Mouse (Mus musculus) CH12.LX (cell line): ENCODE results near the gene Gtf2h1. TPM values are rescaled to one million over a fixed set of nuclear protein-coding genes. Genes with fewer than 3 reads are reported as not detected.

ENCODE experiments used
- DNase-seq: peaks from one replicate; pipeline ENCODE4 v3.0.0-alpha.2; 2013; ENCODE audit errors: extremely low read depth
- H3K27ac ChIP-seq: 2 replicates; pipeline ENCODE4 v1.5.1; 2012; ENCODE audit warnings: low read depth, mild to moderate bottlenecking, control low read depth, moderate library complexity; ENCODE audit not compliant: insufficient read depth
- H3K27me3 ChIP-seq: replicated peaks from 2 replicates; pipeline ENCODE3; 2012; ENCODE audit warnings: inconsistent platforms
- H3K36me3 ChIP-seq, 2 experiments: replicated peaks in 1 of 2; 2 replicates each; pipeline versions ENCODE3 to v1.6.1; 2012; ENCODE audit warnings: inconsistent platforms in 1 of 2, low read length in 1 of 2, mild to moderate bottlenecking in 1 of 2, mixed read lengths in 1 of 2, moderate library complexity in 1 of 2; ENCODE audit not compliant: control insufficient read depth in 1 of 2, insufficient read depth in 1 of 2
- H3K4me1 ChIP-seq, 2 experiments: 2 replicates each; pipeline ENCODE4 v1.6.1; 2012; ENCODE audit warnings: inconsistent platforms in 1 of 2, moderate library complexity in 1 of 2; ENCODE audit not compliant: insufficient read depth in 2 of 2, control insufficient read depth in 1 of 2
- H3K4me2 ChIP-seq: 2 replicates; pipeline ENCODE4 v1.6.1; 2012; ENCODE audit warnings: low read depth, mild to moderate bottlenecking, control low read depth; ENCODE audit not compliant: poor library complexity, insufficient read depth, severe bottlenecking
- H3K4me3 ChIP-seq, 3 experiments: fragments of 150-350 bp in 1 of 3; sonication (generic) in 1 of 3; replicated peaks in 1 of 3; 2 replicates each; pipeline versions ENCODE3 to v1.5.1; 2011 to 2012; ENCODE audit warnings: low read depth in 2 of 3, low read length in 2 of 3, mild to moderate bottlenecking in 2 of 3, moderate library complexity in 2 of 3, control low read depth in 1 of 3, improper control_type of control experiment in 1 of 3, inconsistent platforms in 1 of 3, mixed read lengths in 1 of 3; ENCODE audit not compliant: poor library complexity in 1 of 3
- H3K79me2 ChIP-seq: replicated peaks from 2 replicates; pipeline ENCODE4 v1.6.1; 2012; ENCODE audit warnings: mild to moderate bottlenecking, moderate library complexity; ENCODE audit not compliant: control insufficient read depth, poor library complexity, insufficient read depth, severe bottlenecking; ENCODE audit errors: extremely low read depth
- H3K9ac ChIP-seq: 2 replicates; pipeline ENCODE4 v1.6.1; 2012; ENCODE audit warnings: low read depth, mild to moderate bottlenecking, control low read depth, moderate library complexity; ENCODE audit not compliant: insufficient read depth
- H3K9me3 ChIP-seq: replicated peaks from 2 replicates; pipeline ENCODE3; 2012; ENCODE audit warnings: low read length, inconsistent platforms, mixed read lengths
- BHLHE40 ChIP-seq: IDR thresholded peaks from 2 replicates; pipeline ENCODE4 v1.6.1; 2011; ENCODE audit warnings: mild to moderate bottlenecking, low read depth, low read length, improper control_type of control experiment
- CHD2 ChIP-seq: IDR thresholded peaks from 2 replicates; pipeline ENCODE4 v1.6.1; 2011; ENCODE audit warnings: low read length, improper control_type of control experiment
- CTCF ChIP-seq, 2 experiments: IDR thresholded peaks in 1 of 2; conservative IDR thresholded peaks in 1 of 2; 2 replicates each; pipeline ENCODE4 v1.5.1; 2011 to 2012; ENCODE audit warnings: low read depth in 2 of 2, low read length in 2 of 2, improper control_type of control experiment in 1 of 2, inconsistent platforms in 1 of 2, mild to moderate bottlenecking in 1 of 2, moderate library complexity in 1 of 2
- ELF1 ChIP-seq: IDR thresholded peaks from 2 replicates; pipeline ENCODE4 v1.6.1; 2014; ENCODE audit warnings: low read depth, mild to moderate bottlenecking, inconsistent platforms, low read length, improper control_type of control experiment
- EP300 ChIP-seq: IDR thresholded peaks from 2 replicates; pipeline ENCODE4 v1.6.1; 2011; ENCODE audit warnings: low read length, improper control_type of control experiment
- GABPA ChIP-seq: IDR thresholded peaks from 2 replicates; pipeline ENCODE4 v1.6.1; 2012; ENCODE audit warnings: low read depth, low read length, improper control_type of control experiment, inconsistent platforms; ENCODE audit not compliant: insufficient replicate concordance
- JUN ChIP-seq: IDR thresholded peaks from 2 replicates; pipeline ENCODE4 v1.6.1; 2011; ENCODE audit warnings: low read depth, mild to moderate bottlenecking, low read length, improper control_type of control experiment, moderate library complexity; ENCODE audit not compliant: insufficient read depth
- JUND ChIP-seq: conservative IDR thresholded peaks from 2 replicates; pipeline ENCODE4 v1.6.1; 2011; ENCODE audit warnings: low read depth, low read length, improper control_type of control experiment
- KAT2A ChIP-seq: IDR thresholded peaks from 2 replicates; pipeline ENCODE4 v1.6.1; 2012; ENCODE audit warnings: low read length, improper control_type of control experiment, inconsistent platforms; ENCODE audit not compliant: insufficient replicate concordance
- MAFK ChIP-seq: IDR thresholded peaks from 2 replicates; pipeline ENCODE4 v1.6.1; 2011; ENCODE audit warnings: low read length, improper control_type of control experiment; ENCODE audit not compliant: insufficient replicate concordance
- MAX ChIP-seq: IDR thresholded peaks from 2 replicates; pipeline ENCODE4 v1.6.1; 2011; ENCODE audit warnings: low read length, improper control_type of control experiment
- MAZ ChIP-seq: IDR thresholded peaks from 2 replicates; pipeline ENCODE4 v1.6.1; 2012; ENCODE audit warnings: low read depth, mild to moderate bottlenecking, inconsistent platforms, low read length, improper control_type of control experiment, moderate library complexity
- MEF2A ChIP-seq: IDR thresholded peaks from 2 replicates; pipeline ENCODE4 v1.6.1; 2014; ENCODE audit warnings: low read depth, mild to moderate bottlenecking, inconsistent platforms, low read length, improper control_type of control experiment, borderline replicate concordance
- MXI1 ChIP-seq: IDR thresholded peaks from 2 replicates; pipeline ENCODE4 v1.6.1; 2011; ENCODE audit warnings: mild to moderate bottlenecking, low read depth, low read length, improper control_type of control experiment
- MYC ChIP-seq: IDR thresholded peaks from 2 replicates; pipeline ENCODE4 v1.6.1; 2011; ENCODE audit warnings: low read depth, mild to moderate bottlenecking, improper control_type of control experiment, low read length
- NELFE ChIP-seq: IDR thresholded peaks from 2 replicates; pipeline ENCODE4 v1.6.1; 2011; ENCODE audit warnings: low read depth, low read length, improper control_type of control experiment
- NRF1 ChIP-seq: IDR thresholded peaks from 2 replicates; pipeline ENCODE4 v1.6.1; 2014; ENCODE audit warnings: low read depth, mild to moderate bottlenecking, inconsistent platforms, low read length, improper control_type of control experiment, moderate library complexity
- POLR2A ChIP-seq: IDR thresholded peaks from 2 replicates; pipeline ENCODE4 v1.6.1; 2011; ENCODE audit warnings: low read depth, mild to moderate bottlenecking, improper control_type of control experiment, low read length
- SMC3 ChIP-seq: IDR thresholded peaks from 2 replicates; pipeline ENCODE4 v1.6.1; 2011; ENCODE audit warnings: low read depth, low read length, improper control_type of control experiment
- TCF12 ChIP-seq: IDR thresholded peaks from 2 replicates; pipeline ENCODE4 v1.6.1; 2014; ENCODE audit warnings: low read depth, mild to moderate bottlenecking, inconsistent platforms, low read length, improper control_type of control experiment
- UBTF ChIP-seq: IDR thresholded peaks from 2 replicates; pipeline ENCODE4 v1.6.1; 2012; ENCODE audit warnings: low read depth, mild to moderate bottlenecking, inconsistent platforms, low read length, improper control_type of control experiment, moderate library complexity
- USF2 ChIP-seq: conservative IDR thresholded peaks from 2 replicates; pipeline ENCODE4 v1.6.1; 2011; ENCODE audit warnings: low read depth, low read length, improper control_type of control experiment
- ZC3H11A ChIP-seq: IDR thresholded peaks from 2 replicates; pipeline ENCODE4 v1.6.1; 2012; ENCODE audit warnings: low read depth, mild to moderate bottlenecking, inconsistent platforms, low read length, improper control_type of control experiment
- dilution Hi-C: fragments of 300-500 bp; cut with MboI; formaldehyde crosslinking; loops from 2 replicates; pipeline ENCODE4 v1.14.3; 2020; ENCODE audit warnings: low sequenced_read_pairs; ENCODE audit not compliant: extremely low pct_unique_long_range_greater_than_20kb, extremely low pct_ligation_motif_present
- in situ Hi-C: fragments of 300-500 bp; cut with MboI; formaldehyde crosslinking; loops from 3 replicates; pipeline ENCODE4 v1.14.3; 2019; ENCODE audit warnings: low sequenced_read_pairs, low pct_ligation_motif_present, low pct_unique_long_range_greater_than_20kb, mixed read lengths
- polyA plus RNA-seq: library from polyadenylated mRNA; unstranded; fragments of >175 nt; gene quantifications from 2 replicates; pipeline ENCODE4 v1.2.1, GENCODE M21; 2012; ENCODE audit warnings: low read depth; ENCODE audit not compliant: insufficient read length
- total RNA-seq, 2 experiments: library from RNA; depleted of rRNA; stranded (reverse); fragments of 300-350 nt in 1 of 2; fragments of >200 nt in 1 of 2; gene quantifications; 2 replicates each; pipeline ENCODE4 v1.2.3; 2012 to 2014

The Gtf2h1 gene
- total and polyA plus RNA-seq, 3 experiments: 79.2 to 172 (median 161) TPM

- H3K79me2 ChIP-seq: peaks cover 18% of the 10 kb centered on the region
- peak overlapping the region; percentile 94 for H3K9ac ChIP-seq
- dilution Hi-C loops: no loop called here
- peak overlapping the region; percentile 69 for H3K27ac ChIP-seq
- H3K4me2 ChIP-seq: peak overlapping the region; percentile 39
- H3K4me1 ChIP-seq: peaks cover 0 to 26% of the 10 kb centered on the region in 2 experiments; a peak in 2 of 4 replicates
- TF ChIP-seq MAFK (no peak), ZC3H11A (no peak), JUN (no peak), ELF1 (0 out of 2 replicates have a peak, but pooled peaks have one; percentile 10)
- TF ChIP-seq, all 38 proteins: peak for 1
- Histone ChIP-seq H3K4me3 (peak overlapping the region; percentile 96 to 99 (median 98)), H3K27me3 (no peaks in the 10 kb centered on the region), H3K9me3 (no peaks in the 10 kb centered on the region), H3K36me3 (peaks cover 20 to 36% of the 10 kb centered on the region in 2 experiments)
- in situ Hi-C loops: loop anchor here (5.0 kb wide), 1 partner anchor 49 kb away; the partner anchor contains the start of genes Gtf2h1 and Hps5
- DNase-seq: no peak
These were observed 50.1 kb downstream of the Gtf2h1 start for GRCm38 (mm10) chr7:46845978-46846485.

DNA sequence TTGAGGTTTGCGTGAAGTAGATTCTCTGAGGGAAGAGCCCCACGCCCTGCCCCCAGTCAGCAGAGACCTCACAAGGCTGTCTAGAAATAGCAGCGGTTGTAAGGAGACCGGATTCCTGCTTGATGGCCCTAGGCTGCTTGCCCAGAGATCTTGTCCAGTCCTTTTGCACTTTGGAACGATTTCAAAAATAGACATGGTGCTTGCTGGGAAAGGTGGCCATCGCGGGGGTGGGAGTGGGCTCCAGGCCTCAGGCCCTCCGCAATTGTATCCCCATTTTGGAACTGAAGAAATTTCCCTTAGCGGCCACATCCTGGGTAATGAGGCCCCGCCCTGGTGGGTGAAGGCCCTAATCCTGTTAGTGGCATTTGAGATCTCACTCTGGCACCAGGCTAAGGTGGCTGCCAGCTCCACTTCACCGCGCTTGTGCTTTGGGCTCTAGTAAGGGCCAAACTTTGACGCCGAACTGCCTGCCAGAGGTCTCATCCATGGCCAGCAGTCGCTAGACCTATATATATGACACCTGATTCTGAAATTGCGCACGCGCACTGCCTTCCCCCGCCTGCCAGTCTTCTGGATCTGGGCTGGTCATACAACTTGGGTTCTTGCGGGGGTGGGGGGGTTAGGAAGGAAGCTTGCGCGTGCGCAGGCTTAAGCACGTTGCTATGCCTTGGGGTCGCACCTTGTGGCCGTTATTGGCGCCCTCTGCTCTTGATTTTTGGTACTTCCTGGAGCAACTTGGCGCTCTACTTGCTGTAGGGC, 50.8 kb downstream of the Gtf2h1 start:
- peaks cover 26 to 42% of the 10 kb centered on the region in 2 experiments for H3K36me3 ChIP-seq
- dilution Hi-C loops: no loop called here
- H3K4me2 ChIP-seq: peak overlapping the region; percentile 39
- peaks cover 18% of the 10 kb centered on the region for H3K79me2 ChIP-seq
- H3K4me3 ChIP-seq: peak overlapping the region; percentile 96 to 99 (median 98)
- peak overlapping the region; percentile 94 for H3K9ac ChIP-seq
- TF ChIP-seq MAZ: no peak
- peak; percentile 71; the same call in 1 of the 2 replicates for TF ChIP-seq MYC
- no peak for TF ChIP-seq MAFK
- TF ChIP-seq SMC3: no peak
- peak; percentile 90 for TF ChIP-seq NRF1
- TF ChIP-seq MEF2A: no peak
- TF ChIP-seq TCF12: 0 out of 2 replicates have a peak, but pooled peaks have one; percentile 6
- TF ChIP-seq NELFE: peak; percentile 49
- TF ChIP-seq KAT2A: no peak
- no peak; the same call in 1 of the 2 replicates for TF ChIP-seq MXI1
- no peak for TF ChIP-seq JUND
- TF ChIP-seq BHLHE40: peak; percentile 46; the same call in 1 of the 2 replicates
- peak; percentile 40; the same call in 1 of the 2 replicates for TF ChIP-seq ELF1
- no peak for TF ChIP-seq USF2
- no peak for TF ChIP-seq GABPA
- TF ChIP-seq POLR2A: peak; percentile 56
- TF ChIP-seq CHD2: no peak
- peak; percentile 57; the same call in 1 of the 2 replicates for TF ChIP-seq MAX
- no peak for TF ChIP-seq UBTF
- no peak for TF ChIP-seq EP300
- peak in 1 of 2 experiments; percentile 36; a peak in 2 of 4 replicates for TF ChIP-seq CTCF (conservative IDR thresholded peaks at IDR 0.05 in 1 of 2, IDR thresholded peaks at IDR 0.05 in 1 of 2; ENCODE audit: low read depth in 2 of 2, low read length in 2 of 2)
- DNase-seq: peak; percentile 88
- H3K4me1 ChIP-seq: peaks cover 0 to 30% of the 10 kb centered on the region in 2 experiments; a peak in 2 of 4 replicates
- H3K9me3 ChIP-seq: no peaks in the 10 kb centered on the region
- no peaks in the 10 kb centered on the region for H3K27me3 ChIP-seq
- peak overlapping the region; percentile 69 for H3K27ac ChIP-seq
- in situ Hi-C loops: loop anchor here (5.0 kb wide), 1 partner anchor 49 kb away; the partner anchor contains the start of genes Gtf2h1 and Hps5
